Mouse (Mus musculus) spleen, postnatal 10 days (tissue): ENCODE measurements around the gene A530084C06Rik.

Experiments
- DNase-seq, 2 experiments: peaks; one replicate each; pipeline ENCODE4 v3.0.0; 2021 to 2022; ENCODE audit warnings: low spot score in 2 of 2

Gene A530084C06Rik

GRCm38 (mm10) chr13:31558521-31559418, at the start of gene A530084C06Rik:
A530084C06Rik (minus strand) TSS chr13:31559333.
- DNase-seq = peak; percentile 7 to 30

- DNase-seq = no peak
These were observed 44.8 kb upstream of the A530084C06Rik start for GRCm38 (mm10) chr13:31603964-31604363.

- DNase-seq = no peak
These were observed 40.4 kb upstream of the A530084C06Rik start for GRCm38 (mm10) chr13:31599576-31599975.

- no peak for DNase-seq
These were observed 28.2 kb upstream of the A530084C06Rik start for GRCm38 (mm10) chr13:31587341-31587740.

- DNase-seq = no peak
These were observed 20.7 kb upstream of the A530084C06Rik start for GRCm38 (mm10) chr13:31579866-31580265.

GRCm38 (mm10) chr13:31578389-31578788, 19.3 kb upstream of the A530084C06Rik start:
- DNase-seq = no peak

GRCm38 (mm10) chr13:31577576-31577975, 18.4 kb upstream of the A530084C06Rik start:
- DNase-seq = no peak

- no peak for DNase-seq
These were observed 17.6 kb upstream of the A530084C06Rik start for GRCm38 (mm10) chr13:31576696-31577095.

- no peak for DNase-seq
These were observed 15.5 kb upstream of the A530084C06Rik start for GRCm38 (mm10) chr13:31574627-31575026.

GRCm38 (mm10) chr13:31572806-31573508, 13.8 kb upstream of the A530084C06Rik start:
- no peak for DNase-seq

GRCm38 (mm10) chr13:31567617-31568294, 8.6 kb upstream of the A530084C06Rik start:
- DNase-seq = no peak

- no peak for DNase-seq
These were observed 8.0 kb upstream of the A530084C06Rik start for GRCm38 (mm10) chr13:31567099-31567498.

- DNase-seq = no peak
These were observed 5.3 kb upstream of the A530084C06Rik start for GRCm38 (mm10) chr13:31564394-31564793.

- DNase-seq = peak; percentile 22 to 49
These were observed 449 bp upstream of the A530084C06Rik start for GRCm38 (mm10) chr13:31559419-31560144.

- DNase-seq = peak in 1 of 2 experiments; percentile 20
These were observed 1.2 kb downstream of the A530084C06Rik start for GRCm38 (mm10) chr13:31557768-31558520.

GRCm38 (mm10) chr13:31556964-31557767, 2.0 kb downstream of the A530084C06Rik start:
- DNase-seq = no peak

GRCm38 (mm10) chr13:31555834-31556233, 3.3 kb downstream of the A530084C06Rik start, which contains the start of gene Foxq1:
Foxq1 (plus strand) TSS chr13:31556134.
- no peak for DNase-seq

GRCm38 (mm10) chr13:31547610-31548009, 11.5 kb downstream of the A530084C06Rik start:
- no peak for DNase-seq

- DNase-seq = no peak
These were observed 11.9 kb downstream of the A530084C06Rik start for GRCm38 (mm10) chr13:31547204-31547603.

GRCm38 (mm10) chr13:31546784-31547183, 12.3 kb downstream of the A530084C06Rik start:
- DNase-seq = no peak
